ENCODE assay signal across 9 mouse cellular contexts in genomic region chr4:123526779-123527280, GRCm38 (mm10).
DNase-seq lines count a peak whose midpoint lies in the region; ATAC-seq and TF ChIP-seq lines count a peak whose summit lies in the region.
"Had no signal": no experiment of that assay in that cellular context is flagged by ENCODE, and none has a peak within 500 bp of the region (broad histone marks: within the 10 kb centered on the region; RNA-seq: fewer than 3 reads in every experiment).

No protein-coding gene starts in this region.

- no peaks in the 10 kb centered on the region for H3K36me3 ChIP-seq in kidney, postnatal 0 days (ENCODE audit: insufficient read depth, low read length)
- 0 out of 2 replicates have a peak, but pooled peaks cover 4% of the 10 kb centered on the region for H3K36me3 ChIP-seq in midbrain, embryonic 12.5 days

- H3K9ac ChIP-seq in kidney, postnatal 0 days (ENCODE audit: low read depth, low read length) = 0 out of 2 replicates have a peak overlapping the region, but pooled peaks have one; percentile 18
- H3K9ac ChIP-seq in midbrain, embryonic 12.5 days (replicated peaks) = peak overlapping the region; percentile 20; the same call in 1 of the 2 replicates

- ATAC-seq in kidney, postnatal 0 days (replicated peaks; ENCODE audit: low FRiP score, low read depth) = no peak
- peak; percentile 47; the same call in 1 of the 2 replicates for ATAC-seq in midbrain, embryonic 12.5 days (ENCODE audit: low FRiP score, low read depth)

- TF ChIP-seq CTCF in kidney, postnatal 0 days (IDR thresholded peaks at IDR 0.05; ENCODE audit: low read depth) = no peak

- peak overlapping the region; percentile 53 for H3K4me2 ChIP-seq in kidney, postnatal 0 days (ENCODE audit: low read length)
- H3K4me2 ChIP-seq in midbrain, embryonic 12.5 days (replicated peaks) = peak overlapping the region; percentile 49

- H3K9me3 ChIP-seq in kidney, postnatal 0 days (replicated peaks; ENCODE audit: low read length) = no peaks in the 10 kb centered on the region
- no peaks in the 10 kb centered on the region for H3K9me3 ChIP-seq in midbrain, embryonic 12.5 days

- H3K4me1 ChIP-seq in kidney, postnatal 0 days (replicated peaks; ENCODE audit: insufficient read depth, low read length) = peaks cover 5% of the 10 kb centered on the region
- peaks cover 46% of the 10 kb centered on the region for H3K4me1 ChIP-seq in midbrain, embryonic 12.5 days

- H3K27me3 ChIP-seq in kidney, postnatal 0 days (ENCODE audit: insufficient read depth, low read length) = no peaks in the 10 kb centered on the region
- H3K27me3 ChIP-seq in midbrain, embryonic 12.5 days = no peaks in the 10 kb centered on the region

- intact Hi-C loops in gastrocnemius, postnatal 36 days (cut with DNase I) = loop anchor here (10.0 kb wide), 1 partner anchor 222 kb away; no protein-coding TSS in a partner anchor

- H3K27ac ChIP-seq in kidney, postnatal 0 days = 0 out of 2 replicates have a peak overlapping the region, but pooled peaks have one; percentile 34
- H3K27ac ChIP-seq in midbrain, embryonic 12.5 days (replicated peaks) = peak overlapping the region; percentile 71

- peak overlapping the region; percentile 10; the same call in 1 of the 2 replicates for H3K4me3 ChIP-seq in kidney, postnatal 0 days (replicated peaks; ENCODE audit: low read depth, low read length)
- peak overlapping the region; percentile 29; the same call in 1 of the 2 replicates for H3K4me3 ChIP-seq in midbrain, embryonic 12.5 days
- H3K4me3 ChIP-seq: myocyte had no signal

- DNase-seq in kidney, postnatal 0 days (ENCODE audit: low spot score) = no peak
- DNase-seq in kidney, adult 18-20 months = no peak
- DNase-seq in cerebellum, postnatal 10 days = peak; percentile 25 to 30
- peak; percentile 29 to 30 for DNase-seq in frontal cortex, postnatal 36 days (ENCODE audit: low spot score in 2 of 2)
- DNase-seq in adipocyte (ENCODE audit: low spot score) = no peak
- no peak for DNase-seq in gastrocnemius, postnatal 36 days
- no peak for DNase-seq in urinary bladder, postnatal 10 days (ENCODE audit: low spot score)

- 28% methylated on average over 10 of the region's 10 CpGs for WGBS in kidney, postnatal 0 days
- WGBS in midbrain, embryonic 12.5 days = 34% methylated on average over 10 of the region's 10 CpGs

Comparison
In these comparisons a context has a peak if more than half of its experiments do, and no peak if none do; other contexts are left out.
1. DNase-seq: peak in cerebellum, postnatal 10 days (2 of 2) and frontal cortex, postnatal 36 days (2 of 2); none in kidney, postnatal 0 days (single experiment), kidney, adult 18-20 months (single experiment), adipocyte (single experiment), gastrocnemius, postnatal 36 days (0 of 2) and urinary bladder, postnatal 10 days (single experiment).